Mouse (Mus musculus) heart, embryonic 10.5 days (tissue): Measurements from ENCODE around the gene Nup62. TPM values are rescaled to one million over a fixed set of nuclear protein-coding genes. Genes with fewer than 3 reads are reported as not detected.
A peak's percentile ranks its signal among the peaks of the same experiment; 100 is the strongest.

Experiments
- DNase-seq: peaks from one replicate; pipeline ENCODE4 v3.0.0-alpha.2; 2017; ENCODE audit warnings: low spot score
- H3K27ac ChIP-seq: fragments of 300-500 bp; sonication (generic); 2 replicates; pipeline ENCODE4 v1.5.1; 2016; ENCODE audit warnings: mild to moderate bottlenecking
- H3K27me3 ChIP-seq: fragments of 300-500 bp; sonication (generic); 2 replicates; pipeline ENCODE4 v1.6.1; 2016; ENCODE audit warnings: mild to moderate bottlenecking; ENCODE audit not compliant: poor library complexity, insufficient read depth, severe bottlenecking
- H3K36me3 ChIP-seq: fragments of 300-500 bp; sonication (generic); 2 replicates; pipeline ENCODE4 v1.6.1; 2016; ENCODE audit warnings: mild to moderate bottlenecking, moderate library complexity
- H3K4me1 ChIP-seq: fragments of 300-500 bp; sonication (generic); 2 replicates; pipeline ENCODE4 v1.6.1; 2016; ENCODE audit warnings: mild to moderate bottlenecking
- H3K4me3 ChIP-seq: fragments of 300-500 bp; sonication (generic); 2 replicates; pipeline ENCODE4 v1.5.1; 2016; ENCODE audit warnings: mild to moderate bottlenecking, moderate library complexity
- H3K9me3 ChIP-seq: fragments of 300-500 bp; sonication (generic); 2 replicates; pipeline ENCODE4 v1.6.1; 2016; ENCODE audit warnings: mild to moderate bottlenecking, moderate library complexity
- WGBS: fragments of 180-500 bp; shearing (Covaris S2); methylation state at CpG from one replicate; pipeline ENCODE4 v1.1.7; 2016; 5-methylcytosine and 5-hydroxymethylcytosine counted together
- polyA plus RNA-seq: library from polyadenylated mRNA; unstranded; fragments of >200 nt; fragmentation: Nextera tagmentation; extraction: Ambion mirVana; gene quantifications from 2 replicates; pipeline ENCODE4 v1.2.1, GENCODE M21; 2016

Gene Nup62
- polyA plus RNA-seq, result 128 and 132 TPM in 2 replicates

DNA sequence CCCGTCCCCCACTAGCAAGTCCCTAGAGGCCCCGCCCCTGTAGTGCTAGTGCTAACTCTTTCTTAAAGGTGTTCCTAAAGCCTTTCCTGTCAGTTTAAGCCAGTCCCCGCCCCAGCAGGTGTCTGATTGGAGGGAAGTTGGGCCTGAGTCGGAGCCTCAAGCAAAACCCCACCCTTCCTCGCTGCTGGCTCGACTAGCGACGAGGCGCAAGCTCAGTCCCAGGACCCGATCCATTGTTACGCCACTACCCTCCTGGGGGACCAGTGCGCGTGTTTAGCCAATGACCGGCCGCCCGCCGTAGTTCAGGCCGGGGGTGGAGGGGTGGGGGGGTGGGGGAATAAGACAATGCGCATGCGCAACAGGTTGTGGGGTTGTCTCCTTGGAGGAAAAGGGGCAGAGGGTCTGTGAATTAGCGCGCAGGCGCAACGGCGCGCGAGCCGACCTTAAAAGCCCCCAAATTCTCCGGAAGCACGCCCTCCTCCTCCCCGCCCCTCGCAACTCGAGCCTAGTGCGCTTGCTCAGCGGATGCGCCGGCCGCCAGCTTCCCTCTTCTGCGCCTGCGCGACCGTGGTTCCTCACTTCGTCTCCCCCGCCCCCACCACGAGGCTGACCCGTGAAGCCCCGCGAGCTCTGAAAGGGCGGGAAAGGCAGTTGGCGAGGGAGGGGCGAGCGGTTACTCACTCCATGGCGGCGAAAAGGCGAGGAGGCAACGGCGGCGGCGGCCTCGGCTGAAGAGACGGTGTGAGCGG lies at the start of gene Nup62, which contains the start of gene Il4i1:
Gene Nup62, plus strand, starts transcription at position 368 of the 749 bp plus-strand sequence.
Gene Il4i1, plus strand, starts transcription at position 667 of the 749 bp plus-strand sequence.
- Histone ChIP-seq H3K4me3 (peak within 1 kb of the TSS; percentile 86), H3K36me3 (peaks cover 26% of the 10 kb centered on the region; the same call in 1 of the 2 replicates), H3K27me3 (no peaks in the 10 kb centered on the region), H3K27ac (peak within 1 kb of the TSS; percentile 99), H3K4me1 (peaks cover 45% of the 10 kb centered on the region), H3K9me3 (no peaks in the 10 kb centered on the region)
- WGBS, result under 1% methylated on average over 60 of the region's 62 CpGs
- DNase-seq, result peak; percentile 100

DNA sequence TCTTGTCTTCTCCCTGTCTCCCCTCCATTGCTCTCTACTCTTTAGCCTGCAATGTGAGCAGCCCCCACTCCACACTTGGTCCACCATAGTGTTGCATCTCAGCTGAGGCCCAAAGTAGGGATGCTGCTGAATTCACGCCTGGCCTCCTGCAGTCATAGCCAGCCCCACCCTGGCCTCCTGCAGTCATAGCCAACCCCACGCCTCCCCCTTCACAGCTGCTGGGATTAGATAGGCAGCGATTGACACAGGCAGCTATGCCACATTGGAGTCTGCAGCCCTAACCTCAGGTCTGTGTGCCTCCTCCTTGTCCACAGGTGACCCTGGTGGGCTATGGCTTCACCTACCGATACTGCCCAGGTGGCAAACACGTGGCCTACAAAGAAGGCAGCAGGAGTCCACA lies 47.8 kb upstream of the Nup62 start:
- Histone ChIP-seq H3K9me3 (no peaks in the 10 kb centered on the region), H3K4me1 (no peaks in the 10 kb centered on the region; the same call in 1 of the 2 replicates), H3K4me3 (no peak overlapping the region), H3K36me3 (peaks cover 81% of the 10 kb centered on the region), H3K27ac (no peak overlapping the region), H3K27me3 (no peaks in the 10 kb centered on the region)
- DNase-seq, result peak; percentile 79
- 78% methylated on average over 5 of the region's 5 CpGs for WGBS

- no peak overlapping the region for H3K27ac ChIP-seq
- H3K4me3 ChIP-seq, result no peak overlapping the region
- no peaks in the 10 kb centered on the region for H3K9me3 ChIP-seq
- H3K4me1 ChIP-seq, result no peaks in the 10 kb centered on the region; the same call in 1 of the 2 replicates
- H3K36me3 ChIP-seq, result peaks cover 81% of the 10 kb centered on the region
- WGBS, result 13% methylated on average over 6 of the region's 6 CpGs
- peak; percentile 91 for DNase-seq
- H3K27me3 ChIP-seq, result no peaks in the 10 kb centered on the region
Measured at GRCm38 (mm10) chr7:44770046-44770578, 45.8 kb upstream of the Nup62 start.

GRCm38 (mm10) chr7:44772591-44773204 lies 43.2 kb upstream of the Nup62 start:
- Histone ChIP-seq H3K27me3 (no peaks in the 10 kb centered on the region), H3K4me1 (no peaks in the 10 kb centered on the region; the same call in 1 of the 2 replicates), H3K27ac (no peak overlapping the region), H3K4me3 (no peak overlapping the region), H3K9me3 (no peaks in the 10 kb centered on the region), H3K36me3 (peaks cover 80% of the 10 kb centered on the region)
- 66% methylated on average over 8 of the region's 8 CpGs for WGBS
- peak; percentile 87 for DNase-seq

- DNase-seq, result peak; percentile 72
- Histone ChIP-seq H3K27me3 (no peaks in the 10 kb centered on the region), H3K36me3 (peaks cover 54% of the 10 kb centered on the region), H3K4me1 (no peaks in the 10 kb centered on the region; the same call in 1 of the 2 replicates), H3K9me3 (no peaks in the 10 kb centered on the region), H3K27ac (no peak overlapping the region), H3K4me3 (no peak overlapping the region)
- WGBS, result 81% methylated on average over 9 of the region's 9 CpGs
Measured at GRCm38 (mm10) chr7:44776849-44777498, 38.9 kb upstream of the Nup62 start.

GRCm38 (mm10) chr7:44780101-44780500 lies 35.8 kb upstream of the Nup62 start:
- no peaks in the 10 kb centered on the region for H3K27me3 ChIP-seq
- peak; percentile 60 for DNase-seq
- H3K36me3 ChIP-seq, result peaks cover 29% of the 10 kb centered on the region
- 82% methylated on average over 8 of the region's 8 CpGs for WGBS
- no peak overlapping the region for H3K27ac ChIP-seq
- no peak overlapping the region for H3K4me3 ChIP-seq
- H3K4me1 ChIP-seq, result no peaks in the 10 kb centered on the region
- no peaks in the 10 kb centered on the region for H3K9me3 ChIP-seq

- no peaks in the 10 kb centered on the region for H3K4me1 ChIP-seq
- H3K27me3 ChIP-seq, result no peaks in the 10 kb centered on the region
- H3K4me3 ChIP-seq, result no peak overlapping the region
- no peak overlapping the region for H3K27ac ChIP-seq
- H3K36me3 ChIP-seq, result no peaks in the 10 kb centered on the region
- DNase-seq, result peak; percentile 71
- no peaks in the 10 kb centered on the region for H3K9me3 ChIP-seq
- 52% methylated on average over 3 of the region's 3 CpGs for WGBS
Measured at GRCm38 (mm10) chr7:44789531-44789930, 26.4 kb upstream of the Nup62 start.

DNA sequence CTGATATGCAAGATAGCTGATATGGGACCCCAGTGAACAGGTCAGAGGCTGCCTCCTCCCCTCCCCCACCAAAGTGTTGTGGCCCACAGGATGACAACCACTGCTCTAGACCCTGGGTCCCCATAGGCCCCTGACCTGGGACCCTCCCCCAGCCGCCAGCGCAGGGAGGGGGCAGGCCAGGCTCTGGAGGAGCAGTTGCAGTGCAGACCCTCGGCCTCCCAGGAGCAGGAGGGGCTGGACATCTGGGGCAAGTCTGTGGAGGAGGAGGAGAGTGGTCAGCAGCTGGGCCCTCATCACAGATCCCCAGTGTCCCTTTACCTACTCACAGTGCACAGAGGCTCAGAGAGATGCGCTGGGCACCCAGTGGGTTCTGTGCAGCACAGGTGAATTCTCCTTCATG lies 25.8 kb upstream of the Nup62 start:
- H3K4me1 ChIP-seq, result no peaks in the 10 kb centered on the region
- 74% methylated on average over 4 of the region's 4 CpGs for WGBS
- H3K36me3 ChIP-seq, result no peaks in the 10 kb centered on the region
- H3K27me3 ChIP-seq, result no peaks in the 10 kb centered on the region
- no peak overlapping the region for H3K27ac ChIP-seq
- peak; percentile 73 for DNase-seq
- H3K4me3 ChIP-seq, result no peak overlapping the region
- H3K9me3 ChIP-seq, result 0 out of 2 replicates have a peak, but pooled peaks cover 2% of the 10 kb centered on the region

- Histone ChIP-seq H3K4me1 (no peaks in the 10 kb centered on the region), H3K27me3 (no peaks in the 10 kb centered on the region), H3K9me3 (0 out of 2 replicates have a peak, but pooled peaks cover 2% of the 10 kb centered on the region), H3K4me3 (no peak overlapping the region), H3K36me3 (no peaks in the 10 kb centered on the region), H3K27ac (no peak overlapping the region)
- peak; percentile 72 for DNase-seq
- WGBS, result 76% methylated on average over 6 of the region's 6 CpGs
Measured at GRCm38 (mm10) chr7:44792781-44793180, 23.1 kb upstream of the Nup62 start.

- 80% methylated on average over 2 of the region's 2 CpGs for WGBS
- DNase-seq, result peak; percentile 53
- Histone ChIP-seq H3K4me3 (no peak overlapping the region), H3K36me3 (peaks cover 23% of the 10 kb centered on the region; the same call in 1 of the 2 replicates), H3K9me3 (no peaks in the 10 kb centered on the region), H3K4me1 (no peaks in the 10 kb centered on the region), H3K27me3 (no peaks in the 10 kb centered on the region), H3K27ac (no peak overlapping the region)
Measured at GRCm38 (mm10) chr7:44808927-44809326, 7.0 kb upstream of the Nup62 start.

DNA sequence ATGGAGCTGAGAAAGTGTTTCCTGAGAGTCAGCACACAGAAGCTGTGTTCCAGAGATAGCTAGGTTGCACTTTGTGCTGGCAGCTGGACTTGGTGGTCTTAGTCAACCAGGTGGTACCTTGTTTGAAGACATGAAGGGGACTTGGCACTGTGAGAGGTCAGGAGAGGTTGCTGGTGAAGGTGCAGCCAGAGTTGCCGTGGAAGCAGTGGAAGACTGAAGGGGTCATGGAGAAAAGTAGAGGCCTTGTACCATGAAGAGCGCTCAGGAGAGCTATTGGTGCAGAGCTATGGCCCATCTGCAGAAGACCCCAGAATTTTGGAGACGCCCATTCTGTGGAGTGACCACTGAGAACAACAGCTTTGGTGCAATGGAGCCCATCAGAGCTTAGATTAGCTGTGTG lies 6.4 kb upstream of the Nup62 start:
- peak; percentile 58 for DNase-seq
- Histone ChIP-seq H3K4me3 (no peak overlapping the region), H3K36me3 (peaks cover 23% of the 10 kb centered on the region; the same call in 1 of the 2 replicates), H3K9me3 (no peaks in the 10 kb centered on the region), H3K4me1 (0 out of 2 replicates have a peak, but pooled peaks cover 1% of the 10 kb centered on the region), H3K27ac (no peak overlapping the region), H3K27me3 (no peaks in the 10 kb centered on the region)
- WGBS, result 84% methylated on average over 3 of the region's 3 CpGs

GRCm38 (mm10) chr7:44810365-44810764 lies 5.5 kb upstream of the Nup62 start:
- no peaks in the 10 kb centered on the region for H3K9me3 ChIP-seq
- WGBS, result 63% methylated on average over 4 of the region's 4 CpGs
- no peak overlapping the region for H3K4me3 ChIP-seq
- peaks cover 23% of the 10 kb centered on the region; the same call in 1 of the 2 replicates for H3K36me3 ChIP-seq
- DNase-seq, result peak; percentile 58
- no peak overlapping the region for H3K27ac ChIP-seq
- peaks cover 10% of the 10 kb centered on the region for H3K4me1 ChIP-seq
- no peaks in the 10 kb centered on the region for H3K27me3 ChIP-seq
